ENCODE assay signal across 10 mouse cellular contexts in the genomic region with DNA sequence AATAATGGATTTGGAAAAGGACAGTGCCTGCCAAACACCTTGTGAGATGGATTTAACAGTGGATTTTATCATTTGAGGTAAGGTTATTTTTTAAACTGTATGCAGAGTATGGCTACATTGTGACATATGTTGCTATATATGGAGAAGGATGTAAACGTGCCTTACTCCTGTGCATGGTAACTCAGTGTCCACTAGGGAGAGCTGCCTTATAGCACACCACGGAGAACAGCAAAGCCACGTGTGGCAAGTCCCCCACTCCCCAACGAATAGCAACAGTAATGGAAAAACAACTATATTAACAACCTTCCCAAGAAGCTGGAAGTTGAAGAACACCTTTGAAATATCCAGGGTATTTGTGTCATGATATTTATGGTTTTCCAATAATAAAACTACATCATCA.
DNase-seq lines count a peak whose midpoint lies in the region; ATAC-seq and TF ChIP-seq lines count a peak whose summit lies in the region.
"Had no signal": no experiment of that assay in that cellular context is flagged by ENCODE, and none has a peak within 500 bp of the region (broad histone marks: within the 10 kb centered on the region; RNA-seq: fewer than 3 reads in every experiment).

No protein-coding gene starts in this region.

- peak; percentile 70 for TF ChIP-seq CTCF in hindbrain, postnatal 0 days (IDR thresholded peaks at IDR 0.05; ENCODE audit: low read depth)

- no peaks in the 10 kb centered on the region for H3K36me3 ChIP-seq in kidney, embryonic 16.5 days (ENCODE audit: insufficient read depth, low read length)
- no peaks in the 10 kb centered on the region for H3K36me3 ChIP-seq in hindbrain, postnatal 0 days (ENCODE audit: insufficient read depth, low read length)
- H3K36me3 ChIP-seq in midbrain, embryonic 16.5 days (ENCODE audit: control insufficient read depth, insufficient read depth, low read length): no peaks in the 10 kb centered on the region
- no peaks in the 10 kb centered on the region for H3K36me3 ChIP-seq in liver, embryonic 12.5 days

- no peak overlapping the region for H3K4me2 ChIP-seq in kidney, embryonic 16.5 days (replicated peaks; ENCODE audit: low read depth, low read length)
- H3K4me2 ChIP-seq in hindbrain, postnatal 0 days (ENCODE audit: low read depth, low read length): no peak overlapping the region
- no peak overlapping the region for H3K4me2 ChIP-seq in midbrain, embryonic 16.5 days (ENCODE audit: low read length)
- no peak overlapping the region for H3K4me2 ChIP-seq in liver, embryonic 12.5 days

- no peak for DNase-seq in kidney, postnatal 25 days
- peak; percentile 73 for DNase-seq in embryo, embryonic 10.5 days (ENCODE audit: low spot score)
- peak; percentile 46 for DNase-seq in hindbrain, postnatal 0 days (ENCODE audit: low spot score)
- DNase-seq in frontal cortex, postnatal 14 days (ENCODE audit: low spot score in 2 of 2): no peak
- DNase-seq in kidney, adult 18-20 months: no peak
- DNase-seq: gastrocnemius, postnatal 14 days; thymus, postnatal 4 days had no signal

- no peaks in the 10 kb centered on the region for H3K9me3 ChIP-seq in kidney, embryonic 16.5 days (ENCODE audit: low read length)
- no peaks in the 10 kb centered on the region for H3K9me3 ChIP-seq in hindbrain, postnatal 0 days (ENCODE audit: low read length)
- no peaks in the 10 kb centered on the region for H3K9me3 ChIP-seq in midbrain, embryonic 16.5 days (replicated peaks; ENCODE audit: control insufficient read depth, low read length, poor library complexity, severe bottlenecking)
- H3K9me3 ChIP-seq in liver, embryonic 12.5 days (replicated peaks): no peaks in the 10 kb centered on the region

- H3K4me1 ChIP-seq in kidney, embryonic 16.5 days (ENCODE audit: insufficient read depth, low read length): peaks cover 2% of the 10 kb centered on the region; the same call in 1 of the 2 replicates
- no peaks in the 10 kb centered on the region for H3K4me1 ChIP-seq in hindbrain, postnatal 0 days (ENCODE audit: insufficient read depth, low read length)
- H3K4me1 ChIP-seq in midbrain, embryonic 16.5 days (ENCODE audit: control insufficient read depth, insufficient read depth, low read length): no peaks in the 10 kb centered on the region
- H3K4me1 ChIP-seq in liver, embryonic 12.5 days: no peaks in the 10 kb centered on the region

- no peaks in the 10 kb centered on the region for H3K27me3 ChIP-seq in kidney, embryonic 16.5 days (ENCODE audit: insufficient read depth, low read length)
- no peaks in the 10 kb centered on the region for H3K27me3 ChIP-seq in hindbrain, postnatal 0 days (ENCODE audit: insufficient read depth, low read length)
- no peaks in the 10 kb centered on the region for H3K27me3 ChIP-seq in midbrain, embryonic 16.5 days (ENCODE audit: control insufficient read depth, insufficient read depth, low read depth, low read length)
- H3K27me3 ChIP-seq in liver, embryonic 12.5 days (replicated peaks): no peaks in the 10 kb centered on the region

- H3K9ac ChIP-seq in kidney, embryonic 16.5 days (replicated peaks; ENCODE audit: low read length): no peak overlapping the region
- no peak overlapping the region for H3K9ac ChIP-seq in hindbrain, postnatal 0 days (replicated peaks; ENCODE audit: low read length)
- H3K9ac ChIP-seq in midbrain, embryonic 16.5 days (ENCODE audit: low read depth, low read length): no peak overlapping the region
- H3K9ac ChIP-seq in liver, embryonic 12.5 days: no peak overlapping the region

- H3K4me3 ChIP-seq in kidney, embryonic 16.5 days (ENCODE audit: low read length): no peak overlapping the region
- H3K4me3 ChIP-seq in hindbrain, postnatal 0 days (ENCODE audit: low read length): no peak overlapping the region
- no peak overlapping the region for H3K4me3 ChIP-seq in midbrain, embryonic 16.5 days (ENCODE audit: low read depth, low read length)
- no peak overlapping the region for H3K4me3 ChIP-seq in liver, embryonic 12.5 days

- 22% methylated on average over 4 of the region's 4 CpGs for WGBS in kidney, embryonic 16.5 days
- WGBS in hindbrain, postnatal 0 days: 6% methylated on average over 4 of the region's 4 CpGs
- 3% methylated on average over 4 of the region's 4 CpGs for WGBS in midbrain, embryonic 16.5 days
- 24% methylated on average over 4 of the region's 4 CpGs for WGBS in liver, embryonic 12.5 days (ENCODE audit: insufficient replicate concordance)

- H3K27ac ChIP-seq in kidney, embryonic 16.5 days (ENCODE audit: low read length): no peak overlapping the region
- H3K27ac ChIP-seq in hindbrain, postnatal 0 days: no peak overlapping the region
- no peak overlapping the region for H3K27ac ChIP-seq in midbrain, embryonic 16.5 days (ENCODE audit: low read length)
- H3K27ac ChIP-seq in liver, embryonic 12.5 days: no peak overlapping the region

- ATAC-seq in kidney, embryonic 16.5 days (ENCODE audit: low FRiP score, low TSS enrichment): peak; percentile 85; the same call in 1 of the 2 replicates
- peak; percentile 61; the same call in 1 of the 2 replicates for ATAC-seq in hindbrain, postnatal 0 days
- ATAC-seq in midbrain, embryonic 16.5 days: peak; percentile 80
- no peak for ATAC-seq in liver, embryonic 12.5 days

Comparison
In these comparisons a context has a peak if more than half of its experiments do, and no peak if none do; other contexts are left out.
1. DNase-seq: peak in embryo, embryonic 10.5 days (single experiment) and hindbrain, postnatal 0 days (single experiment); none in kidney, postnatal 25 days (0 of 2), frontal cortex, postnatal 14 days (0 of 2) and kidney, adult 18-20 months (single experiment).